Mouse (Mus musculus) heart, adult 18-20 months (tissue): Measurements from ENCODE around the gene Vps52. TPM values are rescaled to one million over a fixed set of nuclear protein-coding genes. Genes with fewer than 3 reads are reported as not detected.
"Not testable (repeated sequence)": the region's sequence is repeated elsewhere in the genome, so short reads cannot be mapped to it uniquely, and the experiment has no call there.

Experiments used
- DNase-seq, 2 experiments: peaks; one replicate each; pipeline ENCODE4 v3.0.0; 2021 to 2022; ENCODE audit warnings: mixed read lengths in 1 of 2
- total RNA-seq, 2 experiments: library from RNA; stranded (reverse); gene quantifications; 2 replicates each; pipeline ENCODE4 v1.2.3; 2021

The Vps52 gene
- total RNA-seq, 2 experiments from 2014 or later, result 36.8 to 39.7 TPM

GRCm38 (mm10) chr17:33943454-33943853 is 12.2 kb upstream of the Vps52 start:
- no peak for DNase-seq

GRCm38 (mm10) chr17:33947430-33948089 is 8.1 kb upstream of the Vps52 start:
- no peak for DNase-seq

DNA sequence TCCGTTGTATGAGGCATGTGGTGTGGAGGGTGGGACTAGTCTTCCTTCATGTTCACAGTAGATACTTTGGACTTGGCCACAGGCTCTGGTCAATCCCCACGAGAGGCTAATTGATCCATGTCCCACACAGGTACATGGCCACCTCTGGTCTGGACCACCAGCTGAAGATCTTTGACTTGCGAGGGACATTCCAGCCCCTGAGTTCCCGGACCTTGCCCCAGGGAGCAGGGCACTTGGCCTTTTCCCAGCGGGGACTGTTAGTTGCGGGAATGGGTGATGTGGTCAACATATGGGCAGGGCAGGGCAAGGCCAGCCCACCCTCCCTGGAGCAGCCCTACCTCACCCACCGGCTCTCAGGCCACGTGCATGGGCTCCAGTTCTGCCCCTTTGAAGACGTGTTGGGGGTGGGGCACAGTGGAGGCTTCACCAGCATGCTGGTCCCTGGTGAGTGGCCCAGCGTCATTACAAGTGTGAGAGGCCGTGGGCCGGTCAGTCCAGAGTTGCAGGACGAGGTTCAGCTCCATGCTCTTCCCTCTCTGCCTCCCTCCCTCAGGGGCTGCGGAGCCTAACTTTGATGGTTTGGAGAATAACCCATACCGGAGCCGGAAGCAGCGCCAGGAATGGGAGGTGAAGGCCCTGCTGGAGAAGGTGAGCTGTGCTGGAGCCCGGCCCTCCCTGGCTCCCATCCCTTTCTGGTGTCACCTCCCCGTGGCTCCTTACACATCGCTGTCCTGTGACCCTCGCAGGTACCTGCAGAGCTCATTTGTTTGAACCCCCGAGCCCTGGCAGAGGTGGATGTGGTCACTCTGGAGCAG is 7.3 kb upstream of the Vps52 start:
- no peak for DNase-seq

GRCm38 (mm10) chr17:33948905-33949537 is 6.6 kb upstream of the Vps52 start:
- DNase-seq, result no peak

DNA sequence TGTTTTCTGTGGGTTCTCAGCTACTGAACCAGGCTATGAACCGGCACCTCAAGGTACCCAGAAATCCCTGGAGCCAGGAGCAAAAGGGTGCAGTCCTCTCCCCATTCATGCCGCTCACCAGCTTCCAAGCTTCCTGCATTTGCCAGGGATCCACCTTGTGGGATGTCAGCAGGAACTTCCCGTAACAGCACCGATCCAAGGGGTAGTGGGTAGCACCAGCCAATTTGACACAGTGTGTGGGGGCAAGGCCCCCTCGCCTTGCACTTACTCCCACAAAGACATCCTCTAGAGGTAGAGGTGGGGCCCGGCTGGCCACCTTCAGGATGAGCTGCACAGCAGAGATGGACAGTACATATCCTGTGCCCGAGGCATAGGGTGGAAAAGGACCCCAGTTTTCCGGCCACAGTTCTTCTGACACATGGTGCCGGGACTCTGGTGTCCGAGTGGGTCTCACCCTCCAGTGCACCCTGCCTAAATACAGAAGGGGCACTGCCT is 5.4 kb upstream of the Vps52 start:
- no peak for DNase-seq

GRCm38 (mm10) chr17:33951021-33951946 is 4.3 kb upstream of the Vps52 start, which contains the start of gene B3galt4:
TSS of gene B3galt4 (minus strand) at chr17:33951488.
- DNase-seq, result peak; percentile 82 to 83

- DNase-seq, result not testable (repeated sequence)
Measured at GRCm38 (mm10) chr17:33952015-33952414, 3.6 kb upstream of the Vps52 start.

- DNase-seq, result no peak
Measured at GRCm38 (mm10) chr17:33952879-33953278, 2.7 kb upstream of the Vps52 start.

DNA sequence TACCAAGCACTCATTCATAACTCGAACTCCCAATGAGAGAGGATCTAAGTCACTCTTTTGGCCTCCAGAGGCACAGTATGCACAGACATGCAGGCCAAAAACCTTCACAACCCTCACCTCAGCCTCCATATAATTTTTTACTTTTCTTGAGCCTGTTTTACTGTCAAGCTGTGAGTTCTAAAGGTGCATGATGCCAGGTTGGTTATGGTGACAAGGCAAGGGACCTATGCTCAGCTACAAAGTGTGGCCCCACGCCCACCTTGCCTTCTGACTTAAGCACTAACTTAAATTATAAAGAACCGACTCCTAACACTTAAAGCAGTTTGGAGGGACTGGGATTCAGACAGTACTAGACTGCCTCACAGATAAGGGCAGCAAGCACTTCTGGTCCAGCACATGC is 2.3 kb upstream of the Vps52 start:
- no peak for DNase-seq

DNA sequence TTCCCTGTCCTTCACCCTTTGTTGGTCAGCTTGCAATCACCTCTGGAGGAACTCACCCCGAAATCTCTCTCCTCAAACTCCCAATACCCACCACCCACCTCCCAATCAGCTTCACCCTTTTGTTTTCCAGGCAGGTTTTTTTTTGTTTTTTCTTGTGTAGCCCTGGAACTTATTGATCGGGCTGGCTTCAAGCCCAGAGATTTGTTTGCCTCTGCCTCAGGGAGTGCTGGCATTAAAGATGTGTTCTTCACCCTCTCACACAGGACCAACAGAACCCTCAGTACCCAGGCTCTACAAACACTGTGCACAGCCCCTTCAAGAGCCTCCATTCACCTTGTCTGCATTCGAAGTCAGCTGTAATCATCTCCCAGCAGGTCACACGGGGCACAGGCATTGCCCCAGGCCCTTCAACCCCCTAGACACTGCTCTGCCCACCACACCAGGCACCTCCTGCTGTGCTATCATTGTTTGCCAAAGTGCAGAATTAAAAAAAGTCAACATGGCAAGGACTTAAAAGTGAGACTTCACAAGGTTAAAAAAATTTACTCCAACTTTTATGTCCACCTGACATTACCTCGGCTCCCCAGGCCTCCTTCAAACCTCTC is 1.5 kb upstream of the Vps52 start:
- DNase-seq, result no peak

DNA sequence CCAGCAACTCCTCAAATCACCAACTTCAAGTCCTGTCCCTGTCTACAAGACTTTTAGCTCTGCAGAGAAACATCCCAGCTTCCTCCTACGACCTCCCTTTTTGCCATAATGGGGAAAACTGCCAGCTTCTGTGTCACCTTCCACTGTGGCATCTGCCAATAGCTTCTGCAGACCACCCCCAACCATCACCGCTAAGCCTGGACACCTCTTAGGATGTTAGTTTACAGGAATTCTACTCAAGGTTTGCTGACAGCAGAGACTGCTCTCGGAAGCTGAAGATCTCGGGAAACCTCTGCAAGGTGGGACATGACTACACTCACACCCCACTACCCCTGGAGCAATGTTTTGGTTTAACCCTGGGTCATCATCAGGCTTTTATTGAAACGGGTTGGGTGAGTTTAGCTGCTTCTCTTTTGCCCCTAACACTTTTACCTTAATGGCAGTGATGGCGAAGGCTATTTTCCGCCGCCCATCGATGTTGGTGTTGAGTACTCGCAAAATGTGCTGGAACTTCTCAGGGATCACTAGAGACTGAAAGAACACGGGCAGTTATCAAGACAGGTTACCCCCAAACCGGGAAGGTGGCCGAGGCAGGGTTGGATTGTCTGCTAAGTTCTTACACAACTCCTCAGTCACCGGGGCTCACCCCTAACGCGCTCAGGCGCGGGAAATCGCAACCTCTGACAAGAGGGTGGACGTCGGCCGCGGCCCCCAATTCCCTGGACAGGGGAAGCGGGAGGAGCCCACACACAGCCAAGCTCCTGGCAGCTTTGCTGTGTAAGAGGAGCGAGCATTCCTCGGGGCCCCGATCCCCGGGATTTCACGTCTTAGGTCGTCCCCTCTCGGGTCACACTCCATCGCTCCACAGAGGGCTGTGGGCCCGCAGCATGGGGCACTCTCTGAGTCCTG is 712 bp upstream of the Vps52 start:
- no peak for DNase-seq

- DNase-seq, result no peak
Measured at GRCm38 (mm10) chr17:33956336-33956735, 724 bp downstream of the Vps52 start.

- no peak for DNase-seq
Measured at GRCm38 (mm10) chr17:33957493-33957892, 1.9 kb downstream of the Vps52 start.

DNA sequence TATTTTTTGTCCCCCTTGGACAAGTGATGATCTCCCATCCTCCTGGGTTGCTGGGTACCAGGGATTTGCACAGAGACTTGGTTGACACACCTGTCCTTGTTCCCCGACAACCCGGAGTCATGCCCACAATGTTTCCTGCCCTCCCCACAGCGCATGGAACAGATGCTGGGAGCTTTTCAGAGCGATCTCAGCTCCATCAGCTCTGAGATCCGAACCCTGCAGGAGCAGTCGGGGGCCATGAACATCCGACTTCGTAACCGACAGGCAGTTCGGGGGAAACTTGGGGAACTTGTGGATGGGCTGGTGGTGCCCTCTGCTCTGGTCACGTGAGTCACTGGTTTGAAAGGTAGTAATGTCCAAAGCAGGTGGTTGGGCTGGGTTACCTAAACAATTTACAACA is 2.8 kb downstream of the Vps52 start:
- no peak for DNase-seq

GRCm38 (mm10) chr17:33959135-33959534 is 3.5 kb downstream of the Vps52 start:
- no peak for DNase-seq

DNA sequence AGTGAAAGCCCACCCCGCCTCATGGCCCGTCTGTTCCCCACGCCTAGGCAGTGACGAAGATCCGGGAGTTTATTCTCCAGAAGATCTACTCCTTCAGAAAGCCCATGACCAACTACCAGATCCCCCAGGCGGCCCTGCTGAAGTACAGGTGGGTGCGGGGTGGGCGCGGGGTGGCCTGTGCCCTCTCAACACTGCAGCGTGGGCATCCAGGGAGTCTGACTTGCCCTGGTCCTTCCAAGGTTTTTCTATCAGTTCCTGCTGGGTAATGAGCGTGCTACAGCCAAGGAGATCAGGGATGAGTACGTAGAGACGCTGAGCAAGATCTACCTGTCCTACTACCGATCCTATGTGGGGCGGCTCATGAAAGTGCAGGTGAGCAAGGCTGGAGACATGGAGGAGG is 4.3 kb downstream of the Vps52 start:
- DNase-seq, result no peak

DNA sequence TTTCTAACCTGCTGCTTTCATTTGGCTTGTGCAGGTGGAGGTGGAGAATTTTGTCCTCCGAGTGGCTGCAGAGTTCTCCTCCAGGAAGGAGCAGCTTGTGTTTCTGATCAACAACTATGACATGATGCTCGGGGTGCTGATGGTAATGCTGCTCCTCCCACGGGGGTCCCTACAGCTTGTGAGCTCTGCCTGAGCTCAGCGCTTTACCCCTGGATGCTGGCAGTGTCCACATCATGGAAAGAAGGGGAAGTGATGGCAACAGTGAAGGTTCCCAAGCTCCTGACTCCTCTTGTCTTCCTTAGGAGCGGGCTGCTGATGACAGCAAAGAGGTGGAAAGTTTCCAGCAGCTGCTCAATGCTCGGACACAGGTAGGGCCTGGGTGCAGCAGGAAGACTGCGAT is 7.3 kb downstream of the Vps52 start:
- no peak for DNase-seq

DNA sequence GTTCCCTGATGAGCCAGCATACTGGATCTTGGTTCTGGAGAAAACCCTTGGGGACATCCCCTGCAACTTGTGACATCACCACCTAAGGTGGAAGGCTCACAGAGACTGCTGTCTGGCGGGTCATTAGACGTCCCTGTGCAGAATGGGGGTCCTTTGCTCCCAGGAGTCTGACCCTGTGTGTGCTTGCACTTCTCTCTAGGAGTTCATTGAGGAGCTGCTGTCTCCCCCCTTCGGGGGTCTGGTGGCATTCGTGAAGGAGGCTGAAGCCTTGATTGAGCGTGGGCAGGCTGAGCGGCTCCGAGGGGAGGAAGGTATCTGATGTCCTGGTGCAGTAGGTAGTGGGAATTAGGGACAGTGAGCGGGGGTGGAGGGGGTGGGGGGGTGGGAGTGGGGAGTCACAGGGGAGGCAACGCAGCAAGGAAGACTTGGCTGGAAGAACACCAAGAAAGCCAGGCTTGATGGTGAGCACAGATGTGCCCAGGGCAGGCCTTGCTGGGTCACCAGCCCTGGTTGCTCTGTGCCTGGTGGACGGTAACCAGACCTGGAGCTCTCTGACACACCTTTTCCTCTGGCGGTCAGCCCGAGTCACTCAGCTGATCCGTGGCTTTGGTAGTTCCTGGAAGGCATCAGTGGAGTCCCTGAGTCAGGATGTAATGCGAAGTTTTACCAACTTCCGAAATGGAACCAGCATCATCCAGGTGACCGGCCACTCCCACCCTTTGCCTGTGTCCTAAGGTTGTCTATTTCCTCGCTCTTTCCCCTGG is 9.7 kb downstream of the Vps52 start:
- DNase-seq, result no peak

- no peak for DNase-seq
Measured at GRCm38 (mm10) chr17:33965846-33966550, 10.4 kb downstream of the Vps52 start.
